Mouse (Mus musculus) lung, adult 2 months (tissue): ENCODE measurements around the gene Rab1b. TPM values are rescaled to one million over a fixed set of nuclear protein-coding genes. Genes with fewer than 3 reads are reported as not detected.
"Not testable (repeated sequence)": the region's sequence is repeated elsewhere in the genome, so short reads cannot be mapped to it uniquely, and the experiment has no call there.

ENCODE experiments used
- DNase-seq: peaks from one replicate; pipeline ENCODE4 v3.0.0; 2022
- H3K4me1 ChIP-seq: fragments of 200-500 bp; 2 replicates; pipeline ENCODE4 v1.6.1; 2011; ENCODE audit warnings: low read length; ENCODE audit not compliant: control insufficient read depth, insufficient read depth
- H3K4me3 ChIP-seq: fragments of 200-500 bp; replicated peaks from 2 replicates; pipeline ENCODE3; 2011; ENCODE audit warnings: low read depth, mild to moderate bottlenecking, control low read depth, low read length; ENCODE audit errors: extremely low read depth
- CTCF ChIP-seq: fragments of 200-500 bp; IDR thresholded peaks from 2 replicates; pipeline ENCODE4 v1.5.1; 2011; ENCODE audit warnings: mild to moderate bottlenecking, low read length, control low read depth; ENCODE audit not compliant: insufficient read depth
- POLR2A ChIP-seq: fragments of 200-500 bp; IDR thresholded peaks from 2 replicates; pipeline ENCODE4 v1.6.1; 2011; ENCODE audit warnings: low read depth, mild to moderate bottlenecking, control low read depth, low read length, borderline replicate concordance; ENCODE audit errors: extremely low read depth
- WGBS: fragments of 180-500 bp; shearing (Covaris S2); methylation state at CpG from one replicate; pipeline ENCODE4 v1.1.7; 2018; 5-methylcytosine and 5-hydroxymethylcytosine counted together
- polyA plus RNA-seq: library from polyadenylated mRNA; depleted of rRNA; stranded (reverse); fragments of >200 nt; gene quantifications from 2 replicates; pipeline ENCODE4 v1.2.3, GENCODE M21; 2012

Gene Rab1b
- polyA plus RNA-seq, 1 experiment = 213 TPM

GRCm38 (mm10) chr19:5087884-5088728 is 18.8 kb downstream of the Rab1b start, which contains the start of gene Yif1a:
TSS of gene Yif1a (plus strand) at chr19:5088538.
- peak; percentile 92 for DNase-seq
- Histone ChIP-seq H3K4me3 (peak within 1 kb of the TSS; percentile 99), H3K4me1 (peaks cover 5% of the 10 kb centered on the region)
- TF ChIP-seq POLR2A = peak; percentile 95
- TF ChIP-seq CTCF = peak; percentile 55
- WGBS = under 1% methylated on average over 58 of the region's 58 CpGs

GRCm38 (mm10) chr19:5086533-5086932 is 20.3 kb downstream of the Rab1b start:
- not testable (repeated sequence) for H3K4me3 ChIP-seq, DNase-seq, H3K4me1 ChIP-seq
- 51% methylated on average over 4 of the region's 4 CpGs for WGBS

DNA sequence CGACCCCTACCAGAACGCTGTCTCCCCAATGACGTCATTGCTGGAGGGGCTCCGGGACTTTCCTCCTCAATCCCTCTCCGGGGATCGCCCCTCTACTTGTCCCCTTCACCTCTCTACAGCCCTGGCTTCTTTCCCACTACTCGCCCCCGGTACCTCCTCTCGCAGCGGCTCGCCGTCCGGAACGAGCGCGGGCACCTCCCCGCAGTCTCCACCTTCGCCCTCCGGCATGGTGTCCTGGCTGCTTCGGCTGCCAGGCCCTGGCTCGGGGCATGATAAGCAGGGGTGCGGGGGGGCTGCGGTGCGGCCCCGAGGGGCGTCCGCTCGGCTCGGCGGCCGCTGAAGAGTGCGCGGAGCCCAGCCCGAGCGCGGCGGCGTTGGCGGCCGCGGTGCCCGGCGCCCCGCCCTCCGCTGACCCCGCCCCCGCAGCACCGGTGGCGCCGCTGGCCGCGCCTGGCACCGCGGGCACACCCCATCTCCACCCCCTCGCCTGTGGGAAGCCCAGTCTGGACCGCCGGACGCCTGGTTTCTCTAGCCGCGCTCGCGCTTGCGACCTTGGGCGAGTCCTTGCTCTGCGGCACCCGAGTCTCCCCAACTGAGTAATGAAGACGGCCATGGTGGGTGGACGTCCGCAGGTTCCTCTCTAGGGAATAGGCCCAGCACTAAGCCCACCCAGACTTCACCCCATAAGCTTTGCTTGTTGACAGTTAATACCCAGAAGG is 21.6 kb downstream of the Rab1b start, which contains the start of gene Tmem151a:
TSS of gene Tmem151a (minus strand) at position 387 of the 719 bp plus-strand sequence.
- under 1% methylated on average over 68 of the region's 69 CpGs for WGBS
- DNase-seq = peak; percentile 49
- TF ChIP-seq POLR2A (no peak), CTCF (no peak)
- H3K4me3 ChIP-seq = peak within 1 kb of the TSS; percentile 52
- peaks cover 5% of the 10 kb centered on the region for H3K4me1 ChIP-seq

DNA sequence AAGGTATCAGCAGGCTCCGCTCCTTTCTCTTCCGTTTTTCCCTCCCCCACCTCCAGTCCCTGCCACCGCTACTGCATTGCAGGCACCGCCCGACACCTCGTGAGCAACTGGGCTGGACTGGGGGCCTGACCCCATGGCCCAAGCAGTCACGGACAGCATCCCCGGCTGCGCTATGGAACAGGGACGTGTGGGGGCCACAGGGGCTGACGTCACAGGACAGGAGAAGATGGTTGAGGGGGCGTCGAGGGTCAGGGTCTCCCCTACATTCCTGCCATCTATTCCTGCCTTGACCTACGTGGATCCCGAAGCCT is 22.1 kb downstream of the Rab1b start:
- Histone ChIP-seq H3K4me3 (peak overlapping the region; percentile 52), H3K4me1 (peaks cover 5% of the 10 kb centered on the region)
- 4% methylated on average over 15 of the region's 15 CpGs for WGBS
- DNase-seq = no peak
- no peak for TF ChIP-seq CTCF
- TF ChIP-seq POLR2A = no peak

- Histone ChIP-seq H3K4me3 (no peak overlapping the region), H3K4me1 (peaks cover 4% of the 10 kb centered on the region)
- DNase-seq = no peak
- TF ChIP-seq CTCF (no peak), POLR2A (no peak)
- 61% methylated on average over 3 of the region's 3 CpGs for WGBS
These were observed 22.7 kb downstream of the Rab1b start for GRCm38 (mm10) chr19:5083961-5084833.

- DNase-seq = no peak
- Histone ChIP-seq H3K4me1 (no peaks in the 10 kb centered on the region; the same call in 1 of the 2 replicates), H3K4me3 (no peak overlapping the region)
- no peak for TF ChIP-seq CTCF
- no peak for TF ChIP-seq POLR2A
- 68% methylated on average over 24 of the region's 24 CpGs for WGBS
These were observed 24.3 kb downstream of the Rab1b start for GRCm38 (mm10) chr19:5082596-5082995.

DNA sequence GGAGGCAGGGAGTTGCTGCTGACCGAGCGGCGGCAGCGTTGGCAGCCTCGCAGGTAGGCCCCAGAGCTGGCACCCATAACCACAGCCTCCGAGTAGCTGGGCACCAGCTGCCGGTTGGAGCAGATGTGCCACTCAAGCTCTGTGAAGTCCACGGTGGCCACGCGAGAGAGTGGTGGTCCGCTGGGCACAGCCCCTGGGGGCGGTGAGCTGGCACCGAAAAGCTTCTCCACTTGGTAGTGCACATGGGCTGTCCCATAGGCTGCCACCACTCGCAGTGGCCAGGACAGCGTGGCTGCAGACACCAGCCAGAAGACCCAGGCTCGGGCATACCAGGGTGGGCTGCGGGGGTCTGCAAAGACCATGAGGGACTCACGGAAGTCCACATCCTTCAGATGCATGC is 24.9 kb downstream of the Rab1b start:
- DNase-seq = no peak
- TF ChIP-seq CTCF (no peak), POLR2A (no peak)
- Histone ChIP-seq H3K4me1 (no peaks in the 10 kb centered on the region), H3K4me3 (no peak overlapping the region)
- 63% methylated on average over 18 of the region's 18 CpGs for WGBS

DNA sequence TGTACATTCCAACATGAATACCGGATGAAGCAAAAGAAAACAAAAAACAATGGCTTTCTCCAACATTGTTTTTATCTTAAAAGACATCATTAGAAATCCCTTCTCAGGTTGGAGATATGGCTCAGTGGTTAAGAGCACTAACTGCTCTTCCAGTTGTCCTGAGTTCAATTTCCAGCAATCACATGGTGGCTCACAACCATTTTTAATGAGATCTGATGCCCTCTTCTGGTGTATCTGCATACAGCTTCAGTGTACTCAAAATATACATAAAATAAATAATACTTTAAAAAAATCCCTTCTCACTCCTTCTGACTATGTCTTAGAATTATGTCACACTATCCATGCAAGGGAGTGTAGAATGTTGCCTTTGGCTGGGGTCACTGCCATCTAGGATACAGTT is 27.6 kb downstream of the Rab1b start:
- H3K4me1 ChIP-seq = no peaks in the 10 kb centered on the region
- 88% methylated on average over 1 of the region's 1 CpGs for WGBS
- DNase-seq = no peak
- TF ChIP-seq CTCF (no peak), POLR2A (no peak)
- no peak overlapping the region for H3K4me3 ChIP-seq

- no peak for DNase-seq
- 24% methylated on average over 5 of the region's 5 CpGs for WGBS
These were observed 33.4 kb downstream of the Rab1b start for GRCm38 (mm10) chr19:5073518-5073917.

More at GRCm38 (mm10) chr19:5073518-5073917, 33.4 kb downstream of the Rab1b start:
- H3K4me3 ChIP-seq = no peak overlapping the region
- no peak for TF ChIP-seq POLR2A
- TF ChIP-seq CTCF = no peak
- peaks cover 4% of the 10 kb centered on the region; the same call in 1 of the 2 replicates for H3K4me1 ChIP-seq
